Mouse (Mus musculus) limb, embryonic 14.5 days (tissue): ENCODE data around the gene Rela. TPM values are rescaled to one million over a fixed set of nuclear protein-coding genes. Genes with fewer than 3 reads are reported as not detected.
A peak's percentile ranks its signal among the peaks of the same experiment; 100 is the strongest.

ENCODE experiments used
- ATAC-seq: fragments of 200-750 bp; cut with Nextera tagmentation; 2 replicates; pipeline ENCODE4 v1.8.0; 2017; ENCODE audit warnings: low read depth, moderate number of reproducible peaks, moderate TSS enrichment; ENCODE audit not compliant: low FRiP score
- DNase-seq: peaks from one replicate; pipeline ENCODE4 v3.0.0-alpha.2; 2015; ENCODE audit warnings: low spot score
- H3K27ac ChIP-seq: fragments of 300-500 bp; sonication (generic); replicated peaks from 2 replicates; pipeline ENCODE4 v1.5.1; 2014; ENCODE audit warnings: low read depth, mild to moderate bottlenecking, low read length, moderate library complexity, mixed read lengths
- H3K27me3 ChIP-seq: fragments of 300-500 bp; sonication (generic); 2 replicates; pipeline ENCODE4 v1.6.1; 2014; ENCODE audit warnings: low read length, mixed read lengths; ENCODE audit not compliant: control insufficient read depth, insufficient read depth
- H3K36me3 ChIP-seq: fragments of 300-500 bp; sonication (generic); 2 replicates; pipeline ENCODE4 v1.6.1; 2014; ENCODE audit warnings: mild to moderate bottlenecking, low read length, moderate library complexity, mixed read lengths; ENCODE audit not compliant: control insufficient read depth, insufficient read depth
- H3K4me1 ChIP-seq: fragments of 300-500 bp; sonication (generic); 2 replicates; pipeline ENCODE4 v1.6.1; 2014; ENCODE audit warnings: antibody characterized with exemption, low read length, mixed read lengths; ENCODE audit not compliant: control insufficient read depth, insufficient read depth
- H3K4me2 ChIP-seq: fragments of 300-500 bp; sonication (generic); replicated peaks from 2 replicates; pipeline ENCODE4 v1.6.1; 2014; ENCODE audit warnings: low read depth, mild to moderate bottlenecking, low read length, moderate library complexity; ENCODE audit not compliant: severe bottlenecking
- H3K4me3 ChIP-seq: fragments of 300-500 bp; sonication (generic); replicated peaks from 2 replicates; pipeline ENCODE4 v1.5.1; 2014; ENCODE audit warnings: low read length
- H3K9ac ChIP-seq: fragments of 300-500 bp; sonication (generic); 2 replicates; pipeline ENCODE4 v1.6.1; 2014; ENCODE audit warnings: mild to moderate bottlenecking, low read depth, low read length, moderate library complexity; ENCODE audit not compliant: severe bottlenecking
- H3K9me3 ChIP-seq: fragments of 300-500 bp; sonication (generic); 2 replicates; pipeline ENCODE4 v1.6.1; 2016; ENCODE audit warnings: low read length; ENCODE audit not compliant: control insufficient read depth
- POLR2A ChIP-seq: fragments of 200-500 bp; IDR thresholded peaks from 2 replicates; pipeline ENCODE4 v1.8.0; 2012; ENCODE audit warnings: inconsistent platforms, mild to moderate bottlenecking, moderate library complexity, borderline replicate concordance; ENCODE audit not compliant: insufficient read depth, insufficient read length; ENCODE audit errors: extremely low read depth
- WGBS: fragments of 180-500 bp; shearing (Covaris S2); extraction: QIAGEN DNeasy Blood & Tissue Kit; methylation state at CpG from one replicate; pipeline ENCODE4 v1.1.7; 2014; 5-methylcytosine and 5-hydroxymethylcytosine counted together
- polyA plus RNA-seq, 2 experiments: library from polyadenylated mRNA; depleted of rRNA in 1 of 2; stranded (reverse) in 1 of 2; unstranded in 1 of 2; fragments of >200 nt; fragmentation: Nextera tagmentation in 1 of 2; extraction: Ambion mirVana in 1 of 2; gene quantifications; 2 replicates each; pipeline versions ENCODE4 v1.2.1 to v1.2.3; 2012 to 2014

Gene Rela
- polyA plus RNA-seq, 2 experiments: 54.8 to 59.8 TPM

GRCm38 (mm10) chr19:5609171-5609546 lies 28.1 kb upstream of the Rela start:
- Histone ChIP-seq H3K36me3 (peaks cover 48% of the 10 kb centered on the region), H3K4me3 (peak overlapping the region; percentile 76), H3K9me3 (no peaks in the 10 kb centered on the region), H3K4me1 (peaks cover 17% of the 10 kb centered on the region), H3K27me3 (no peaks in the 10 kb centered on the region), H3K9ac (peak overlapping the region; percentile 85), H3K27ac (peak overlapping the region; percentile 99), H3K4me2 (peak overlapping the region; percentile 61)
- 54% methylated on average over 10 of the region's 10 CpGs for WGBS
- no peak for TF ChIP-seq POLR2A
- DNase-seq (no peak), ATAC-seq (no peak)

GRCm38 (mm10) chr19:5609547-5610404 lies 27.5 kb upstream of the Rela start, which contains the start of gene Kat5:
TSS of gene Kat5 (minus strand) at chr19:5610237.
- H3K4me1 ChIP-seq: peaks cover 17% of the 10 kb centered on the region
- H3K36me3 ChIP-seq: peaks cover 42% of the 10 kb centered on the region
- peak; percentile 92 for ATAC-seq
- H3K9ac ChIP-seq: peak within 1 kb of the TSS; percentile 85
- TF ChIP-seq POLR2A: peak; percentile 80; the same call in 1 of the 2 replicates
- peak; percentile 91 for DNase-seq
- H3K27ac ChIP-seq: peak within 1 kb of the TSS; percentile 99
- 1% methylated on average over 48 of the region's 55 CpGs for WGBS
- H3K9me3 ChIP-seq: no peaks in the 10 kb centered on the region
- no peaks in the 10 kb centered on the region for H3K27me3 ChIP-seq
- peak within 1 kb of the TSS; percentile 76 for H3K4me3 ChIP-seq
- H3K4me2 ChIP-seq: peak within 1 kb of the TSS; percentile 61

- no peaks in the 10 kb centered on the region for H3K27me3 ChIP-seq
- H3K36me3 ChIP-seq: peaks cover 20% of the 10 kb centered on the region
- no peaks in the 10 kb centered on the region for H3K9me3 ChIP-seq
- H3K4me1 ChIP-seq: peaks cover 17% of the 10 kb centered on the region
- no peak for ATAC-seq
- no peak overlapping the region for H3K9ac ChIP-seq
- no peak overlapping the region for H3K4me2 ChIP-seq
- DNase-seq: no peak
- no peak for TF ChIP-seq POLR2A
- WGBS: 94% methylated on average over 1 of the region's 1 CpGs
- H3K4me3 ChIP-seq: no peak overlapping the region
- H3K27ac ChIP-seq: no peak overlapping the region
These were observed 25.3 kb upstream of the Rela start for GRCm38 (mm10) chr19:5611973-5612372.

- DNase-seq (no peak), ATAC-seq (no peak)
- no peak for TF ChIP-seq POLR2A
- WGBS: 79% methylated on average over 3 of the region's 3 CpGs
- Histone ChIP-seq H3K36me3 (peaks cover 11% of the 10 kb centered on the region), H3K9me3 (no peaks in the 10 kb centered on the region), H3K4me3 (no peak overlapping the region), H3K4me2 (no peak overlapping the region), H3K9ac (no peak overlapping the region), H3K27ac (no peak overlapping the region), H3K27me3 (no peaks in the 10 kb centered on the region), H3K4me1 (peaks cover 17% of the 10 kb centered on the region)
These were observed 24.4 kb upstream of the Rela start for GRCm38 (mm10) chr19:5612762-5613411.

GRCm38 (mm10) chr19:5614953-5615352 lies 22.3 kb upstream of the Rela start:
- 62% methylated on average over 2 of the region's 2 CpGs for WGBS
- Histone ChIP-seq H3K9me3 (no peaks in the 10 kb centered on the region), H3K4me1 (peaks cover 8% of the 10 kb centered on the region; the same call in 1 of the 2 replicates), H3K36me3 (no peaks in the 10 kb centered on the region), H3K27ac (no peak overlapping the region), H3K4me2 (no peak overlapping the region), H3K27me3 (no peaks in the 10 kb centered on the region), H3K4me3 (no peak overlapping the region), H3K9ac (no peak overlapping the region)
- no peak for ATAC-seq
- no peak for TF ChIP-seq POLR2A
- no peak for DNase-seq
